Mouse (Mus musculus) kidney, adult 2 months (tissue): ENCODE measurements at regions not wholly inside any gene's neighbourhood (a gene's known extent, or its start where the extent isn't known, plus 50 kb on each side); places are given as distances from the start of the nearest gene placed in this dataset.
A peak's percentile ranks its signal among the peaks of the same experiment; 100 is the strongest.

Experiments used
- DNase-seq: peaks from one replicate; pipeline ENCODE4 v3.0.0; 2021
- H3K27ac ChIP-seq: fragments of 200-500 bp; 2 replicates; pipeline ENCODE4 v1.5.1; 2012; ENCODE audit warnings: low read depth, low read length, control low read depth, inconsistent platforms; ENCODE audit not compliant: insufficient read depth
- H3K27me3 ChIP-seq: fragments of 200-500 bp; replicated peaks from 2 replicates; pipeline ENCODE4 v1.6.1; 2012; ENCODE audit warnings: mild to moderate bottlenecking, moderate library complexity, low read length, inconsistent platforms; ENCODE audit not compliant: control insufficient read depth, insufficient read depth
- H3K36me3 ChIP-seq: fragments of 200-500 bp; 2 replicates; pipeline ENCODE4 v1.6.1; 2012; ENCODE audit warnings: mild to moderate bottlenecking, moderate library complexity, low read length, inconsistent platforms; ENCODE audit not compliant: control insufficient read depth, insufficient read depth
- H3K4me1 ChIP-seq: fragments of 200-500 bp; 2 replicates; pipeline ENCODE4 v1.6.1; 2011; ENCODE audit warnings: low read length; ENCODE audit not compliant: control insufficient read depth, insufficient read depth
- H3K4me3 ChIP-seq: fragments of 200-500 bp; 2 replicates; pipeline ENCODE4 v1.5.1; 2011; ENCODE audit warnings: mild to moderate bottlenecking, low read depth, low read length, control low read depth; ENCODE audit not compliant: insufficient read depth
- CTCF ChIP-seq: fragments of 200-500 bp; conservative IDR thresholded peaks from 2 replicates; pipeline ENCODE4 v1.5.1; 2011; ENCODE audit warnings: low read depth, mild to moderate bottlenecking, control low read depth, low read length, moderate library complexity, mixed read lengths; ENCODE audit not compliant: insufficient read depth, insufficient read length
- POLR2A ChIP-seq: fragments of 200-500 bp; IDR thresholded peaks from one replicate; pipeline ENCODE4 v1.6.1; 2011; ENCODE audit warnings: low read depth, low read length, control low read depth
- WGBS: fragments of 180-500 bp; shearing (Covaris S2); methylation state at CpG from one replicate; pipeline ENCODE4 v1.1.7; 2018; 5-methylcytosine and 5-hydroxymethylcytosine counted together

DNA sequence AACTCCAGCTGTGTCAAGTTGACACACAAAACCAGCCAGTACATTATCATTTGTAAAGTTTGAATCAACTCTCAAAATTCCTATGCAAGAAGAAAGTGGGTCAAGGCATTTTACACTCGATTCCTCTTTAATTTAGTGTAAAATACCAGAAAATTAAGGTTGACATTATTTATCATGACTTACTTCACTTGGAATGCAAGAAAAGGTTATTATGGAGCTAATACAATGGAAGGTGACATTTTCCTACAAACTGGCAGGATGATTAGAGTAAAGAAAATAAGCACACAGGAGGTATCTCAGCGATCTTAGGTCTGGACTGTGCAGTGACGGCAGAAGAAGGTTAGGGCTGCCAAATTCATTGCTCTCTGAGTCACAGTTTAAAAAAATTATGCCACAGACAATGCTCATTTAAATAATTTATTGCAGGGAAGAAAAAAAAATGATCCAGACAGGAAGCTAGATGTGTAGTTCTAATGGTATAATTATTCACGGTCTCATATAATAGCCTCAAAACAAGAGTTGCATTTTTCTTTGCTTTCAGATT, 405.2 kb downstream of the Hace1 start:
- no peak for DNase-seq
- Histone ChIP-seq H3K4me3 (no peak overlapping the region), H3K27ac (no peak overlapping the region), H3K27me3 (no peaks in the 10 kb centered on the region), H3K36me3 (no peaks in the 10 kb centered on the region), H3K4me1 (no peaks in the 10 kb centered on the region)
- TF ChIP-seq POLR2A, result no peak
- TF ChIP-seq CTCF, result no peak
- 61% methylated on average over 4 of the region's 4 CpGs for WGBS

GRCm38 (mm10) chr10:45983671-45984335, 406.2 kb downstream of the Hace1 start:
- 86% methylated on average over 6 of the region's 6 CpGs for WGBS
- H3K27me3 ChIP-seq, result no peaks in the 10 kb centered on the region
- no peaks in the 10 kb centered on the region for H3K4me1 ChIP-seq
- H3K27ac ChIP-seq, result no peak overlapping the region
- DNase-seq, result no peak
- no peak overlapping the region for H3K4me3 ChIP-seq
- no peaks in the 10 kb centered on the region for H3K36me3 ChIP-seq
- no peak for TF ChIP-seq CTCF
- TF ChIP-seq POLR2A, result no peak

GRCm38 (mm10) chr10:45986341-45986740, 408.7 kb downstream of the Hace1 start:
- Histone ChIP-seq H3K27ac (no peak overlapping the region), H3K4me3 (no peak overlapping the region)

GRCm38 (mm10) chr10:46006319-46006718, 428.7 kb downstream of the Hace1 start:
- H3K4me3 ChIP-seq, result no peak overlapping the region
- no peak overlapping the region for H3K27ac ChIP-seq
- WGBS, result 46% methylated on average over 2 of the region's 2 CpGs
- DNase-seq, result no peak
- no peaks in the 10 kb centered on the region for H3K4me1 ChIP-seq
- H3K27me3 ChIP-seq, result no peaks in the 10 kb centered on the region
- no peaks in the 10 kb centered on the region for H3K36me3 ChIP-seq
- TF ChIP-seq POLR2A (no peak), CTCF (no peak)

More at GRCm38 (mm10) chr10:45986341-45986740, 408.7 kb downstream of the Hace1 start:
- TF ChIP-seq POLR2A, result no peak
- TF ChIP-seq CTCF, result no peak
- no peaks in the 10 kb centered on the region for H3K27me3 ChIP-seq
- WGBS, result 87% methylated on average over 2 of the region's 2 CpGs
- no peak for DNase-seq
- no peaks in the 10 kb centered on the region for H3K36me3 ChIP-seq
- no peaks in the 10 kb centered on the region for H3K4me1 ChIP-seq

- H3K4me3 ChIP-seq, result no peak overlapping the region
- no peaks in the 10 kb centered on the region for H3K36me3 ChIP-seq
- H3K4me1 ChIP-seq, result no peaks in the 10 kb centered on the region
- WGBS, result 26% methylated on average over 12 of the region's 12 CpGs
- H3K27ac ChIP-seq, result no peak overlapping the region
- H3K27me3 ChIP-seq, result no peaks in the 10 kb centered on the region
- DNase-seq, result peak; percentile 41
- peak; percentile 80 for TF ChIP-seq CTCF
- no peak for TF ChIP-seq POLR2A
Measured at GRCm38 (mm10) chr10:46011916-46012596, 434.4 kb downstream of the Hace1 start.

- H3K27me3 ChIP-seq, result no peaks in the 10 kb centered on the region
- 57% methylated on average over 6 of the region's 6 CpGs for WGBS
- no peak overlapping the region for H3K4me3 ChIP-seq
- TF ChIP-seq POLR2A (no peak), CTCF (no peak)
- no peak for DNase-seq
- no peaks in the 10 kb centered on the region for H3K36me3 ChIP-seq
- no peak overlapping the region for H3K27ac ChIP-seq
- H3K4me1 ChIP-seq, result no peaks in the 10 kb centered on the region
Measured at GRCm38 (mm10) chr10:46012599-46012998, 435.0 kb downstream of the Hace1 start.

DNA sequence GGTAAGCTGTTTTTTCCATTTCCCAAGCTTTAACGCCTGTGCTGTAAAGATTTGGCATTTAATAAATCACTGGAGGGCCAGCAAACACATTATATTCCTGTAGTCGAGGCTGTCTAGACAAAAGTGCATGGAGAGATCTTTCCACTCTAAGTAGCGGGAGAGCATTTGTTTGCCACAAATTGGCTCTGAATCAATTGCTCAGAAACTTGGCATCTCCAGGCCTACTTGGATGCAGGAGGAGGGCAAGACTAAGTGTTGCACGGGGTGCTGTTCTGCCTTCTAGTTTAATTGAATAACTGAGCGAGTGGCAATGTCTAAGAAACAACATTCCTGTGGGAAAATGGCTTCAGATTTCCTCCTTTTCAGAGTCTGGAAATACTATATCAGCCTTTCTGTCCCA, 438.7 kb downstream of the Hace1 start:
- H3K4me1 ChIP-seq, result no peaks in the 10 kb centered on the region
- no peaks in the 10 kb centered on the region for H3K27me3 ChIP-seq
- no peak overlapping the region for H3K4me3 ChIP-seq
- TF ChIP-seq CTCF (no peak), POLR2A (no peak)
- no peak for DNase-seq
- no peak overlapping the region for H3K27ac ChIP-seq
- 33% methylated on average over 5 of the region's 5 CpGs for WGBS
- H3K36me3 ChIP-seq, result no peaks in the 10 kb centered on the region
